Mouse (Mus musculus) ES-E14 (cell line): ENCODE results near the gene Acaca.

Source experiments
- CHD2 ChIP-seq: IDR thresholded peaks from 2 replicates; pipeline ENCODE4 v1.6.1; 2014; ENCODE audit warnings: mild to moderate bottlenecking, low read depth, low read length, inconsistent platforms
- HCFC1 ChIP-seq: IDR thresholded peaks from 2 replicates; pipeline ENCODE4 v1.6.1; 2012; ENCODE audit warnings: low read length, inconsistent platforms, borderline replicate concordance; ENCODE audit not compliant: insufficient read depth
- ZC3H11A ChIP-seq: IDR thresholded peaks from 2 replicates; pipeline ENCODE4 v1.6.1; 2012; ENCODE audit warnings: low read depth, mild to moderate bottlenecking, inconsistent platforms, low read length, borderline replicate concordance
- ZNF384 ChIP-seq: IDR thresholded peaks from 2 replicates; pipeline ENCODE4 v1.6.1; 2012; ENCODE audit warnings: low read depth, low read length, inconsistent platforms

DNA sequence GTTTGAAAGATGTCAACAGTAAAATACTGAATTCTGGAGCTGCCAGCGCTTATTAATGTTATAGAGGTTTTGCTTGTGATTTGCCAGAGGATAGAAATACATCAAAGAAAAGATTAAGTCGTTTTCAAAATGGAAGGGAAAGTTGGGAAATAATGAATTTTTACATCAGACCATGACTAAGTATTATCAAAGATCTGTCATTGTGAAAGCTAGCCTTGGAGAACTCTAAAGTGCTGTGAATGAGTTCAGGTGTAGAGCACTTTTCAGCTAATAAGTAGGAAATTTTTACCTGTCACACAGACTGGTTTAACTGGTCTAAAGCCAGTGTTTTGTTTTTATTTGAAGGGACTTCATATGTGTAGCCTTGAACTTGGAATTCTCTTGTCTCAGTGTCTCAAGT lies 51.8 kb downstream of the Acaca start:
- TF ChIP-seq HCFC1 (no peak), ZNF384 (no peak), ZC3H11A (no peak), CHD2 (no peak)
